Mouse (Mus musculus): Measurements from ENCODE around the gene Gm14440. TPM values are rescaled to one million over a fixed set of nuclear protein-coding genes. Genes with fewer than 3 reads are reported as not detected.

Gm14440 gene
- polyA plus RNA-seq (2012; rRNA removed) = not detected in 2 replicates

GRCm38 (mm10) chr2:175274825-175275224 lies at the start of gene Gm14440:
TSS of gene Gm14440 (plus strand) at chr2:175275125.

Other genes with a start within 250 kb of the Gm14440 start
- 0.21 and 0.36 TPM in 2 replicates for gene Gm14393, start 207.3 kb upstream of the Gm14440 start, polyA plus RNA-seq (2012; rRNA removed)
- gene Gm14399, start 133.1 kb upstream of the Gm14440 start, polyA plus RNA-seq (2012; rRNA removed) = 10.1 and 13.0 TPM in 2 replicates
- gene Gm14443, start 99.3 kb upstream of the Gm14440 start, polyA plus RNA-seq (2012; rRNA removed) = 2.2 and 2.3 TPM in 2 replicates
- 18.2 and 20.8 TPM in 2 replicates for gene Gm14391, start 68.2 kb upstream of the Gm14440 start, polyA plus RNA-seq (2012; rRNA removed)
- 18.2 and 20.9 TPM in 2 replicates for gene Gm4631, start 63.1 kb downstream of the Gm14440 start, polyA plus RNA-seq (2012; rRNA removed)
- gene Zfp968, start 97.3 kb downstream of the Gm14440 start, polyA plus RNA-seq (2012; rRNA removed) = 3.0 and 4.6 TPM in 2 replicates
- gene Gm4724, start 160.7 kb downstream of the Gm14440 start, polyA plus RNA-seq (2012; rRNA removed) = 22.3 and 28.7 TPM in 2 replicates
- 4.8 and 5.6 TPM in 2 replicates for gene Zfp965, start 194.9 kb downstream of the Gm14440 start, polyA plus RNA-seq (2012; rRNA removed)

Measured in central nervous system, embryonic 18 days (tissue).